ENCODE assay signal across 25 mouse cellular contexts in the genomic region with DNA sequence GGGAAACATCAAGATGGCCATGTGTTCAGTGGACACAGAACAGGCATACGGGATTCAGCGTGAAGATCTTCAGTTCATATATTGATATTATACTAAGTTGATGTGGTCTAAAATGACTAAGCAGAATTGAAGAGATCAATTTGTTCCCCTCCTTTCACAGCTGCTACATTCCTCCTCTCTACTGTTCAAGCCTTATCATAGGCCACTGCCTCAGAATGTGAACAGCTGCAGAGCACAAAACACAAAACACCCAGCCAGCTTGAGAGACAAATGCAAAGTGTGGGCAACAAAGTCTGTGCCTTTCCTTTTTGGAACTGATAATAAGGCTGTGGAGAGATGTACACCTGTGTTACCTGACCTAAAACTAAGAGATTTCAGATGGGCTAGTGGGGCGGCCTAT. TPM values are rescaled to one million over a fixed set of nuclear protein-coding genes. Genes with fewer than 3 reads are reported as not detected.
DNase-seq lines count a peak whose midpoint lies in the region; ATAC-seq and TF ChIP-seq lines count a peak whose summit lies in the region.
"Had no signal": no experiment of that assay in that cellular context is flagged by ENCODE, and none has a peak within 500 bp of the region (broad histone marks: within the 10 kb centered on the region; RNA-seq: fewer than 3 reads in every experiment).

No protein-coding gene starts in this region.

- ATAC-seq in inflammation-experienced regulatory T-cells, adult 6 months = no peak
- ATAC-seq: activated CD4-positive, CD25-positive, alpha-beta regulatory T cell, adult 4 months; forebrain, embryonic 14.5 days; forebrain, embryonic 16.5 days; Patski had no signal

- TF ChIP-seq CTCF in layer of hippocampus, adult 2 months (conservative IDR thresholded peaks at IDR 0.05) = no peak

- DNase-seq in layer of hippocampus, adult 2 months (ENCODE audit: low spot score in 2 of 2) = no peak
- no peak for DNase-seq in layer of hippocampus, adult 9-11 months
- peak; percentile 28 for DNase-seq in brain, adult 2 months (ENCODE audit: low read depth, low spot score)
- no peak for DNase-seq in neural tube, embryonic 10.5 days (ENCODE audit: extremely low spot score, low spot score)
- DNase-seq: adrenal gland, adult 8-10 months; adrenal gland, postnatal 14 days; adrenal gland, postnatal 36 days; cerebellum, adult 11 months; cerebellum, adult 18-20 months; cerebellum, adult 8-10 months; cerebellum, adult 9-11 months; cerebellum, postnatal 14 days; cerebellum, postnatal 36 days; embryo, embryonic 11 days had no signal

- peak overlapping the region; percentile 67; the same call in 1 of the 2 replicates for H3K27ac ChIP-seq in layer of hippocampus, adult 2 months
- H3K27ac ChIP-seq: embryonic facial prominence, embryonic 13.5 days; embryonic facial prominence, embryonic 15.5 days; forebrain, embryonic 10.5 days; forebrain, embryonic 12.5 days had no signal

- H3K4me3 ChIP-seq in layer of hippocampus, adult 2 months = no peak overlapping the region
- H3K4me3 ChIP-seq: embryonic facial prominence, embryonic 13.5 days; embryonic facial prominence, embryonic 15.5 days; erythroblast, embryonic 14.5 days; forebrain, embryonic 10.5 days; forebrain, embryonic 12.5 days had no signal

RNA-seq across cellular contexts. Expression of a gene that starts 39.6 kb away (rescaled TPM):
- total RNA-seq in layer of hippocampus, adult 2 months (2021) = 100 to 1,000 TPM in 1 of 2 experiments, 10 to 100 TPM in 1; 80.8 to 101 TPM
- 100 to 1,000 TPM in 1 of 3 experiments, 10 to 100 TPM in 2; 94.1 to 139 (median 98.6) TPM for polyA plus RNA-seq in inflammation-experienced regulatory T-cells, adult 6 months (2017; shearing (Covaris generic))

RNA-seq across cellular contexts. Expression of a gene that starts 54.7 kb away (rescaled TPM):
- total RNA-seq in layer of hippocampus, adult 2 months (2021) = 10 to 100 TPM; 13.7 to 15.5 TPM
- under 1 TPM; 0.36 to 0.67 (median 0.61) TPM for polyA plus RNA-seq in inflammation-experienced regulatory T-cells, adult 6 months (2017; shearing (Covaris generic))
- polyA plus RNA-seq: G1E had no signal
